Mouse (Mus musculus): ENCODE results near the gene Hivep2. TPM values are rescaled to one million over a fixed set of nuclear protein-coding genes. Genes with fewer than 3 reads are reported as not detected.

The Hivep2 gene
- polyA plus RNA-seq, 1 experiment from 2014 or later: 31.0 TPM

DNA sequence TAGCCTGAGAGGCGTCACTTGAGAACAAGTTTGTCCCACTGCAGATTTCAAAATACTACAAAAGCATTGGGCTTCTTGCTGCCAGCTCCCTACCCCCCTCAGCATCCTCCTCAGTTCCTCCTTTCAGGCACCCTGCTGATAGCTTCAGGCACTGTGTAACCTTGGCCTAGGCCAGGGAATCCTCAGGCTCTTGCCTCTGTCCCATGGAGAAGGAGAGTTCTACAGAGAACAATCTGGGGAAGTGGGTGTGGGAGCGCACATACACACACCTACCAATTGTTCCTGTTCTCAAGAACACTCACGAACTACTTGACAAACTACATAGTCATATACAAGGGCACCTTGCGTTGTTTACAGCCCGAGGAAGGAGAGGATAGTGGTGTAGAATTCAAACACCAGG, 109.9 kb downstream of the Hivep2 start:
- H3K4me1 ChIP-seq (replicated peaks; ENCODE audit: control insufficient read depth, insufficient read depth, low read length): peaks cover 2% of the 10 kb centered on the region; the same call in 1 of the 2 replicates
- no peaks in the 10 kb centered on the region for H3K27me3 ChIP-seq (replicated peaks; ENCODE audit: control insufficient read depth, insufficient read depth, low read length)
- no peak overlapping the region for H3K27ac ChIP-seq (ENCODE audit: low read length)
- no peaks in the 10 kb centered on the region for H3K9me3 ChIP-seq (ENCODE audit: control insufficient read depth, low read length)
- H3K4me2 ChIP-seq (ENCODE audit: low read length): no peak overlapping the region
- no peak for ATAC-seq
- WGBS: 90% methylated on average over 5 of the region's 5 CpGs
- H3K9ac ChIP-seq (replicated peaks; ENCODE audit: low read depth, low read length): no peak overlapping the region
- H3K36me3 ChIP-seq (ENCODE audit: control insufficient read depth, insufficient read depth): no peaks in the 10 kb centered on the region; the same call in 1 of the 2 replicates
- no peak overlapping the region for H3K4me3 ChIP-seq (replicated peaks; ENCODE audit: low read length)

DNA sequence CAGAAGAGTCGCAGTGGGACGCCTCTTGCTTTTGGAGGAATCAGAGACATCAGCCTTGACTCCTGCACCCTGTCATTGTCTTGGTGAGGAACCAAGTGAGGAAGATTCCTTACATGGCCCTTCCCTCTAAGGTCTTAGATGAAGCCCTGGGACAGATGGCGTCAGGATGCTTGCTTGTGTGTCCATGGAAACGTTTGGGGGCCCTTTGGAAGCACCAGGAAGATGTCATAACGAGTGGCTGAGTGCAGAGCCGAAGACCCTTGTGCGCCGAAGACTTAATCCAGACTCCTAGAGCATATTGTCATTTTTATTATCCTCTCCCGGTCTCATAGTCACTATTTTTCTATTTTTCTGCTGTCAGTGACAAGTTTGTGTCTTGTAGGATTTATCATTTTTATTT, 111.0 kb downstream of the Hivep2 start:
- Histone ChIP-seq H3K27me3 (replicated peaks; ENCODE audit: control insufficient read depth, insufficient read depth, low read length) (no peaks in the 10 kb centered on the region), H3K4me2 (ENCODE audit: low read length) (no peak overlapping the region), H3K36me3 (ENCODE audit: control insufficient read depth, insufficient read depth) (no peaks in the 10 kb centered on the region; the same call in 1 of the 2 replicates), H3K9ac (replicated peaks; ENCODE audit: low read depth, low read length) (no peak overlapping the region), H3K9me3 (ENCODE audit: control insufficient read depth, low read length) (no peaks in the 10 kb centered on the region), H3K4me1 (replicated peaks; ENCODE audit: control insufficient read depth, insufficient read depth, low read length) (peaks cover 4% of the 10 kb centered on the region), H3K4me3 (replicated peaks; ENCODE audit: low read length) (no peak overlapping the region), H3K27ac (ENCODE audit: low read length) (no peak overlapping the region)
- WGBS: 73% methylated on average over 9 of the region's 9 CpGs
- no peak for ATAC-seq

DNA sequence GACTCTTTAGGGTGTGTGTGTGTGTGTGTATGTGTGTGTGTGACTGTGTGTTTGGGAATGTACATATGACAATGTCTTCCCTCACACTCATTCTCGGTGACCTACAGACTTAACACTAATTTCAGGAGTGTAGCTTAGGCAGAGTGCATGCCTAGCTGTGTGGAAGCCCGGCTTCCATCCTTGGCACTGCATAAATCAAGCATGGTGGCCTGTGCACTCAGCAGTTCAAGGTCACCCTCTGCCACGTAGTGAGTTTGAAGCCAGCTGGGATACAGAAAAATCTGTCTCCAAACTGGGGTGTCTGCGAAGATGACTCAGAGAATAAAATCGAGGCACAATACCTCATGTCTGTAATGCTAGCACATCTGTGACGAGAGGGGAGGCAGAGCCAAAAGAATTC, 115.0 kb downstream of the Hivep2 start:
- no peaks in the 10 kb centered on the region for H3K9me3 ChIP-seq (ENCODE audit: control insufficient read depth, low read length)
- H3K4me3 ChIP-seq (replicated peaks; ENCODE audit: low read length): no peak overlapping the region
- H3K4me2 ChIP-seq (ENCODE audit: low read length): no peak overlapping the region
- peaks cover 20% of the 10 kb centered on the region for H3K4me1 ChIP-seq (replicated peaks; ENCODE audit: control insufficient read depth, insufficient read depth, low read length)
- H3K36me3 ChIP-seq (ENCODE audit: control insufficient read depth, insufficient read depth): no peaks in the 10 kb centered on the region; the same call in 1 of the 2 replicates
- no peak for ATAC-seq
- no peaks in the 10 kb centered on the region for H3K27me3 ChIP-seq (replicated peaks; ENCODE audit: control insufficient read depth, insufficient read depth, low read length)
- H3K27ac ChIP-seq (ENCODE audit: low read length): peak overlapping the region; percentile 6; the same call in 1 of the 2 replicates
- H3K9ac ChIP-seq (replicated peaks; ENCODE audit: low read depth, low read length): no peak overlapping the region
- WGBS: 64% methylated on average over 6 of the region's 6 CpGs

DNA sequence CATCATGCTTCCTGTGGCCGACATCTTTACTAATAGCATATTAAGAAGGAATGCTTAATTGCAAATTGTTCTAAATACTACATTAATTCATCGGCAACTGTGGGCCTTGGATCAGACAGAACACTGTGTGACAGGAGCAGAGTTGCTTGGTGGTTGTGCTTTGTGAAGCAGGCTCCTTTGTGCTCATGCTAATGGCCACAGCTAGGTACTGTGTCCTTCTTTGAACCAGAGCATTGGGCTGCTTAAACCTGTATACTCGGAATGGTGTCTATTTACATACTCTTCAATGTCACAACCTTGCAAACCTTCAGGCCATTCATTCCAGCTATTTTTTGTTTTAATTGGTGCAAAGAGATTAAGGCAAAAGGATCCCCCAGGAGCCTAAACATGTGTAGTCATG, 115.9 kb downstream of the Hivep2 start:
- Histone ChIP-seq H3K9me3 (ENCODE audit: control insufficient read depth, low read length) (no peaks in the 10 kb centered on the region), H3K36me3 (ENCODE audit: control insufficient read depth, insufficient read depth) (no peaks in the 10 kb centered on the region), H3K4me1 (replicated peaks; ENCODE audit: control insufficient read depth, insufficient read depth, low read length) (peaks cover 22% of the 10 kb centered on the region), H3K9ac (replicated peaks; ENCODE audit: low read depth, low read length) (no peak overlapping the region), H3K4me2 (ENCODE audit: low read length) (no peak overlapping the region), H3K4me3 (replicated peaks; ENCODE audit: low read length) (no peak overlapping the region), H3K27ac (ENCODE audit: low read length) (peak overlapping the region; percentile 60), H3K27me3 (replicated peaks; ENCODE audit: control insufficient read depth, insufficient read depth, low read length) (no peaks in the 10 kb centered on the region)
- ATAC-seq: peak; percentile 42; the same call in 1 of the 2 replicates
- WGBS: 24% methylated on average over 3 of the region's 3 CpGs

DNA sequence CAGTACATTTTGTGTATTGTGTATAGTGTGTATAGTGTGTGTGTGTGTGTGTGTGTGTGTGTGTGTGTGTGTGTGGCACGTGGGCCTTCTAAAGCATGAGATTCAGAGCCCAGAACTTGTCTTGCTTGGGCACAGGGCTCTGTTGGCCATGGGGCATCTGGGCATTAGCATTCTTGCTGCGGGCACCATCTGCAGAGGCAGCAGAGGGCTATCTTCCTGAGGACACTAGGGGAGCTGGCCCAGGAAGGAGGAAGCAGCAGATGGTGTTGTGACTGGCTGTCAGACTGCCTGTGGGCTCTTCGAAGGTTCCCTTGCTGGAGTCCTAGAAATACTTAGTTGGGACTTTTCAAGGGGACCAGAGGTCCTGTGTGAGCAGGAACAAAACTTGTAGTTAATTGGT, 116.4 kb downstream of the Hivep2 start:
- Histone ChIP-seq H3K4me1 (replicated peaks; ENCODE audit: control insufficient read depth, insufficient read depth, low read length) (peaks cover 22% of the 10 kb centered on the region), H3K9me3 (ENCODE audit: control insufficient read depth, low read length) (no peaks in the 10 kb centered on the region), H3K9ac (replicated peaks; ENCODE audit: low read depth, low read length) (no peak overlapping the region), H3K36me3 (ENCODE audit: control insufficient read depth, insufficient read depth) (no peaks in the 10 kb centered on the region), H3K27me3 (replicated peaks; ENCODE audit: control insufficient read depth, insufficient read depth, low read length) (no peaks in the 10 kb centered on the region), H3K27ac (ENCODE audit: low read length) (peak overlapping the region; percentile 60), H3K4me3 (replicated peaks; ENCODE audit: low read length) (no peak overlapping the region), H3K4me2 (ENCODE audit: low read length) (no peak overlapping the region)
- ATAC-seq: peak; percentile 78
- WGBS: 56% methylated on average over 3 of the region's 3 CpGs

DNA sequence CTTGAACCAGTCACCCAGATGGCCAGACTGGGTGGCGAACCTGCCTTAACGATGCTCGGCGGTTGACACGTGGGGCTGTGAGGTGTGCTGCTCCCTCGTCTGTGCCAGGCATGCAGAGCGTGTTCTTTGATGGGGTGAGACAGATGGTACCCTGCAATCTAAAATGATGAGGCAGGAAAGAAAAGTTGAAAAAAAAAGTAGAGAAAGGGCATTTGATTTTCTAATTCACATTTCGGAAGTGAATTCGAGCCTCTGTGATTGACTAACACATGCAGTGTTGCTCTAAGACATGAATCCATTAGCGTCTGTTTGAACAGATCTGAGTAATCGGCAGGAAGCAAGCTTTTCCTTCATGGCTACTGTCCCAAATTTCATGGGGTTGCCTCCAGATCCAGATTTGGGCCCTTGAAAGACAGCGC, 119.4 kb downstream of the Hivep2 start:
- H3K9me3 ChIP-seq (ENCODE audit: control insufficient read depth, low read length): no peaks in the 10 kb centered on the region
- H3K27me3 ChIP-seq (replicated peaks; ENCODE audit: control insufficient read depth, insufficient read depth, low read length): no peaks in the 10 kb centered on the region
- peaks cover 24% of the 10 kb centered on the region for H3K4me1 ChIP-seq (replicated peaks; ENCODE audit: control insufficient read depth, insufficient read depth, low read length)
- no peak overlapping the region for H3K4me3 ChIP-seq (replicated peaks; ENCODE audit: low read length)
- no peak overlapping the region for H3K4me2 ChIP-seq (ENCODE audit: low read length)
- H3K9ac ChIP-seq (replicated peaks; ENCODE audit: low read depth, low read length): no peak overlapping the region
- ATAC-seq: peak; percentile 80
- 35% methylated on average over 12 of the region's 12 CpGs for WGBS
- H3K27ac ChIP-seq (ENCODE audit: low read length): peak overlapping the region; percentile 78
- H3K36me3 ChIP-seq (ENCODE audit: control insufficient read depth, insufficient read depth): no peaks in the 10 kb centered on the region

DNA sequence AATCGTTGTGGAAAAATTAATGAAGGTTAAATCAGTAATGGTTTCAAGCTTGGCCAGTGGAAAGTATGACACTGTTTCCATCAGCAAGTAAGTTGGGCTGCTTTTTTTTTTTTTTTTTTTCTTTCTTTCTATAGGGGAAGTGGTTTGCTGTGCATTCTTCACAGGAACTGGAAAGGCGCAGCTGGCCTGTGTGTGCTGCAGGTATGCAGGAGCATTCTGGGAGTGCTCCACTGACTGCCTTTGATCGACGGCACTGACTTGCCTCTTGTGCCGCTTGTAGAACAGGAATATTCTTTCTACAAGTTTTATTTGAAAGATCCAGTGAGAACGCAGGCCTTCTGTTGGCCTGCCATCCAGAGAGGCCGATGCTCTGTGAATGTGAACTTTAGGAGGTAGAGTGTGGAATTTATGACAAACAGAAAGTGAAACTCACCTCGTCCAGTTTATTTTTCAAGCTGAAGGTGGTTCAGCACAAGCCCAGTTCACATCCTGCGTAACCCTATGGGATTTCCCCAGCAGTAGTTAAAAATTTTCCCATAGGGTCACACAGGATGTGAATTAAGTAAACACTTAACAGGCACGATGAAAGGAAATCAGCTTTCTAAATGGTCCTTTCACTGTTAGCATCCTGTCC, 120.1 kb downstream of the Hivep2 start:
- Histone ChIP-seq H3K9me3 (ENCODE audit: control insufficient read depth, low read length) (no peaks in the 10 kb centered on the region), H3K36me3 (ENCODE audit: control insufficient read depth, insufficient read depth) (no peaks in the 10 kb centered on the region), H3K4me1 (replicated peaks; ENCODE audit: control insufficient read depth, insufficient read depth, low read length) (peaks cover 24% of the 10 kb centered on the region), H3K27ac (ENCODE audit: low read length) (peak overlapping the region; percentile 78), H3K4me3 (replicated peaks; ENCODE audit: low read length) (no peak overlapping the region), H3K9ac (replicated peaks; ENCODE audit: low read depth, low read length) (no peak overlapping the region), H3K27me3 (replicated peaks; ENCODE audit: control insufficient read depth, insufficient read depth, low read length) (no peaks in the 10 kb centered on the region), H3K4me2 (ENCODE audit: low read length) (peak overlapping the region; percentile 5; the same call in 1 of the 2 replicates)
- 81% methylated on average over 10 of the region's 10 CpGs for WGBS
- no peak for ATAC-seq

DNA sequence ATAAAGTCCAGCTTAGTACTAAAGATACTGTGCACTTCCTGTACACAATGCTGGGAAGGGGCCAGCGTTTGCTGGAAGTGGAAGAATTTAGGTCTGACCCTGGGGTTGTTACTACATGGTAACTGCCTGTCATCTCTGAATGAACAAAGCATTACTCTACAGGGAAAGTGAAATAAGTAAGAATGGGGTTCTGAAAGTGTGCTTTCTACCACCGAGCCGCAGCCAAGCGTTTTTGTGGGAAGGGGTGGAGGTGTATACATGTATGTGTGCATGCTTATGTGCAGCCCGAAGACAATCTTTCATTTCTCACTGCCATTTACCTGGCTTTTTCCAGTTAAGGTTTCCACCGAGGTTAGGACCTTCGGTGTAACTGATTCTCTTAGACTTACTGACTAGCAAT, 121.4 kb downstream of the Hivep2 start:
- Histone ChIP-seq H3K27ac (ENCODE audit: low read length) (no peak overlapping the region), H3K9ac (replicated peaks; ENCODE audit: low read depth, low read length) (no peak overlapping the region), H3K27me3 (replicated peaks; ENCODE audit: control insufficient read depth, insufficient read depth, low read length) (no peaks in the 10 kb centered on the region), H3K9me3 (ENCODE audit: control insufficient read depth, low read length) (0 out of 2 replicates have a peak, but pooled peaks cover 3% of the 10 kb centered on the region), H3K36me3 (ENCODE audit: control insufficient read depth, insufficient read depth) (no peaks in the 10 kb centered on the region), H3K4me1 (replicated peaks; ENCODE audit: control insufficient read depth, insufficient read depth, low read length) (peaks cover 19% of the 10 kb centered on the region), H3K4me3 (replicated peaks; ENCODE audit: low read length) (no peak overlapping the region), H3K4me2 (ENCODE audit: low read length) (no peak overlapping the region)
- WGBS: 85% methylated on average over 7 of the region's 7 CpGs
- ATAC-seq: no peak

DNA sequence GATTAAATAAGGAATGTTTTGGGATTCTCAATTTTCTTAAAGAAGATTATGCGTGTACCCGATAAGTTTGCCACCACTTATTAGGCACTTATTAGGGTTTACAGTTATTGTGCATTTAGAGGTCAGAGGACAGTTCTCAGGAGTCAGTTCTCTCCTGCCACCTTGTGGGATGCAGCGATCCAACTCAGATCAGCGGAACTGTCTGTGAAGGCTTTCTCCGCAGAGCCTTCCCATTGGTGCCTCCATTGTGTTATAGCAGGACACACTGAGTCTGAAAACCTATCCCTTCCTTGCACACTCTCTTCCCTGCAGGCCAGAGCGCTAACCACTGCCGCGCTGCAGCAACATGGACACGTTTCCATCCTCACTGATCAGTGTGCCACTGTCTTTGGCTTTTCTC, 123.6 kb downstream of the Hivep2 start:
- Histone ChIP-seq H3K36me3 (ENCODE audit: control insufficient read depth, insufficient read depth) (no peaks in the 10 kb centered on the region), H3K4me2 (ENCODE audit: low read length) (no peak overlapping the region), H3K9me3 (ENCODE audit: control insufficient read depth, low read length) (0 out of 2 replicates have a peak, but pooled peaks cover 3% of the 10 kb centered on the region), H3K9ac (replicated peaks; ENCODE audit: low read depth, low read length) (no peak overlapping the region), H3K4me3 (replicated peaks; ENCODE audit: low read length) (no peak overlapping the region), H3K27ac (ENCODE audit: low read length) (no peak overlapping the region), H3K27me3 (replicated peaks; ENCODE audit: control insufficient read depth, insufficient read depth, low read length) (no peaks in the 10 kb centered on the region), H3K4me1 (replicated peaks; ENCODE audit: control insufficient read depth, insufficient read depth, low read length) (peaks cover 12% of the 10 kb centered on the region; the same call in 1 of the 2 replicates)
- WGBS: 51% methylated on average over 9 of the region's 9 CpGs
- ATAC-seq: no peak

Data from forebrain, embryonic 16.5 days (tissue).